Mouse (Mus musculus) liver, postnatal 0 days (tissue): Measurements from ENCODE around the gene Rngtt.

Source experiments
- CTCF ChIP-seq: sonication (generic); IDR thresholded peaks from 2 replicates; pipeline ENCODE4 v1.5.1; 2016; ENCODE audit warnings: antibody characterized with exemption, low read depth
- EP300 ChIP-seq: IDR thresholded peaks from 2 replicates; pipeline ENCODE4 v1.6.1; 2016; ENCODE audit warnings: antibody characterized with exemption, low read depth, mild to moderate bottlenecking

- TF ChIP-seq CTCF: no peak
- TF ChIP-seq EP300: no peak
These were observed 22.9 kb downstream of the Rngtt start for GRCm38 (mm10) chr4:33332956-33333455.
